Mouse (Mus musculus) cerebellum, postnatal 10 days (tissue): ENCODE results near the gene Gm10340.
"Not testable (repeated sequence)": the region's sequence is repeated elsewhere in the genome, so short reads cannot be mapped to it uniquely, and the experiment has no call there.

ENCODE experiments used
- DNase-seq, 2 experiments: peaks; one replicate each; pipeline ENCODE4 v3.0.0; 2021; ENCODE audit warnings: mixed read lengths in 2 of 2

Gm10340 gene

GRCm38 (mm10) chr14:3133697-3134096 lies at the start of gene Gm10340:
Gene Gm10340 (plus strand): TSS chr14:3133997.
- not testable (repeated sequence) for DNase-seq

- DNase-seq = not testable (repeated sequence)
These were observed 17.7 kb upstream of the Gm10340 start for GRCm38 (mm10) chr14:3116051-3116450.

GRCm38 (mm10) chr14:3187955-3188354 lies 54.2 kb downstream of the Gm10340 start, which contains the start of gene Gm5795:
Gene Gm5795 (plus strand): TSS chr14:3188255.
- not testable (repeated sequence) for DNase-seq
